Mouse (Mus musculus) C2C12 (cell line): Measurements from ENCODE around the gene Ttc33. TPM values are rescaled to one million over a fixed set of nuclear protein-coding genes. Genes with fewer than 3 reads are reported as not detected.

Experiments used
- H3K27me3 ChIP-seq: one replicate; pipeline ENCODE4 v1.6.1; 2011; ENCODE audit not compliant: control insufficient read depth, insufficient read depth, insufficient read length
- H3K36me3 ChIP-seq: one replicate; pipeline ENCODE4 v1.6.1; 2011; ENCODE audit not compliant: control insufficient read depth, insufficient read depth
- H3K4me3 ChIP-seq: one replicate; pipeline ENCODE4 v1.5.1; 2011; ENCODE audit warnings: mild to moderate bottlenecking, control low read depth; ENCODE audit not compliant: poor library complexity, insufficient read depth, severe bottlenecking
- H3K79me2 ChIP-seq: one replicate; pipeline ENCODE4 v1.6.1; 2011; ENCODE audit not compliant: control insufficient read depth, insufficient read depth
- H3K79me3 ChIP-seq: one replicate; pipeline ENCODE4 v1.6.1; 2011; ENCODE audit warnings: low read depth, control low read depth
- H3ac ChIP-seq: one replicate; pipeline ENCODE3; 2011; ENCODE audit warnings: low read depth; ENCODE audit not compliant: control insufficient read depth, insufficient read length
- CEBPB ChIP-seq: IDR thresholded peaks from one replicate; pipeline ENCODE4 v1.6.1; 2011; ENCODE audit warnings: low read depth, mild to moderate bottlenecking, control low read depth, moderate library complexity
- CTCF ChIP-seq: IDR thresholded peaks from one replicate; pipeline ENCODE4 v1.5.1; 2011; ENCODE audit not compliant: control insufficient read depth, insufficient read depth, insufficient read length
- FOSL1 ChIP-seq: IDR thresholded peaks from one replicate; pipeline ENCODE4 v1.8.0; 2011; ENCODE audit warnings: mild to moderate bottlenecking, low read length; ENCODE audit not compliant: poor library complexity, insufficient read depth, severe bottlenecking
- MAX ChIP-seq: IDR thresholded peaks from one replicate; pipeline ENCODE4 v1.6.1; 2011; ENCODE audit warnings: mild to moderate bottlenecking, control low read depth
- MYOD1 ChIP-seq: IDR thresholded peaks from one replicate; pipeline ENCODE4 v1.6.1; 2011; ENCODE audit warnings: low read depth; ENCODE audit not compliant: control insufficient read depth, insufficient read length
- MYOG ChIP-seq: IDR thresholded peaks from one replicate; pipeline ENCODE4 v1.6.1; 2011; ENCODE audit not compliant: control insufficient read depth, insufficient read length; ENCODE audit errors: extremely low read depth
- USF1 ChIP-seq: IDR thresholded peaks from one replicate; pipeline ENCODE4 v1.6.1; 2011; ENCODE audit warnings: low read depth, mild to moderate bottlenecking, control low read depth, moderate library complexity
- polyA plus RNA-seq: library from polyadenylated mRNA; unstranded; fragments of >200 nt; fragmentation: generic; extraction: Trizol; gene quantifications from one replicate; pipeline ENCODE4 v1.2.1, GENCODE M21; 2012; ENCODE audit warnings: missing spikeins

Ttc33 gene
- polyA plus RNA-seq, 1 experiment = 15.8 TPM

DNA sequence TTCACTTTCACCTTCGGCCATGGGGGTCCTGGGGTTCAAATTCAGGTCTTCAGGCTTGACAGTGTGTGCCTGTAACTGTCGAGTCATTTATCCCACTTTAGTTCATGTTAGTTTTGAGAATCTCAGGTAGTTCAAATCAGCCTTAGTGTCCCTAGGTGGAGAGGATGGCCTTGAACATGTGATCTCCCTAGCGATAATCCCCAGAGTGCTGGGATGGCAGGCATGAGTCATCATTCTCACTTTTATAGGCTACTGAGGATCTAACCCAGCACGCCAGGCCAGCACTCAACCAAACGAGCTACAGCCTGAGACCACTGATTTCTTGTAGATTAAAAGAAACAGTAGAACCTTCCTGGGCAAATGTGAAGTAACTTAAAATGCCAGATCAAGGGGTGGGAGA lies 43.3 kb upstream of the Ttc33 start:
- Histone ChIP-seq H3K36me3 (peaks cover 8% of the 10 kb centered on the region), H3K4me3 (no peak overlapping the region), H3K79me3 (peaks cover 30% of the 10 kb centered on the region), H3K27me3 (no peaks in the 10 kb centered on the region), H3K79me2 (peaks cover 35% of the 10 kb centered on the region), H3ac (no peak overlapping the region)
- TF ChIP-seq USF1 = peak; percentile 43
- no peak for TF ChIP-seq MYOD1

DNA sequence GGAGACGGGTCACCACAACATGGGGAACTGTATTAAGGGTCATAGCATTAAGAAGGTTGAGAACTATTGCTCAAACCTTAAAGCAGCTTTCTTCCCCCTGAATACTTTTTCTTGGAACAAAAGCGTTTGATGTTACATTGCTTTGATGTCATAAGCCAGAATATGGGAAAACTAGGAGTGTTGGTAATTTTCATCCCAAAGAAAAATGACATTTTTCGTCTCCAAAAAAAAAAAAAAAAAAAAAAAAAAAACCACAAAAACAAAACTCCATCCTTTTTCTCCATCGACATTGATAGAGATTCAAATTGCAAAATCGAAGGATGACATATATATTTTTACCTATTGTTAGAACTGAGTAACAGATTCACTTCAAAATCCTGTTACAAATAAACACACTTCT lies 42.6 kb upstream of the Ttc33 start:
- Histone ChIP-seq H3K27me3 (no peaks in the 10 kb centered on the region), H3K36me3 (peaks cover 8% of the 10 kb centered on the region), H3K79me3 (peaks cover 37% of the 10 kb centered on the region), H3K4me3 (no peak overlapping the region), H3ac (no peak overlapping the region), H3K79me2 (peaks cover 42% of the 10 kb centered on the region)
- TF ChIP-seq MAX (no peak), CEBPB (no peak)

DNA sequence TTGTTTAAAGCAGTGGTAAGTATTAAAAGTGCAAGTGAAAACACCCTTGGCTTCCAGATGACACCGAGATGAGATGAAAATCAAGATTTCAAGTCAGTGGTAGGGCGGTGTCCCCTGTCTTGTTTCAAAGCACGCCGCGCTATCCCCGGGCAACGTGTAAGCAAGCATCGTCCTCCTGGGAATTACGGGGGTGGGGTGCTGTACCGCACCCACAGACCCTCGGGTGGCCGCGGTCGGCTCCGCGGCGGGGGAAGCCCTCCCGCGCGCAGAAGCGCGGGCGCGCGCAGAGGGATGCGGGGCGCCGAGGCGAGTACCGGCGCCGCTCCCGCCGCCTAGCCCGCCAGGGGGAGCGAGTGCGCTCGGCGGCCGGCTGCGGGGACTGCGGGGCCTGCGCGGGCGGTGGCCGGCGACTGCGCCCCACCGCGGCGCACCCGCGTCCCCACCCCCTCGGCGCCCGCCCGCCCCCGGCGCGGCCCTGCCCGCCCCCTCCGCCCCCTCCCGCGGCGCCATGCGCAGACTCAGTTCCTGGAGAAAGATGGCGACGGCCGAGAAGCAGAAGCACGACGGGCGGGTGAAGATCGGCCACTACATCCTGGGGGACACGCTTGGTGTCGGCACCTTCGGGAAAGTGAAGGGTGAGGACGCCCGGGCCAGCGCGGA lies 41.8 kb upstream of the Ttc33 start, which contains the start of gene Prkaa1:
TSS of gene Prkaa1 (plus strand) at position 501 of the 660 bp plus-strand sequence.
- TF ChIP-seq MAX (peak; percentile 42), CEBPB (no peak), FOSL1 (no peak), CTCF (peak; percentile 94), USF1 (no peak), MYOG (no peak)

DNA sequence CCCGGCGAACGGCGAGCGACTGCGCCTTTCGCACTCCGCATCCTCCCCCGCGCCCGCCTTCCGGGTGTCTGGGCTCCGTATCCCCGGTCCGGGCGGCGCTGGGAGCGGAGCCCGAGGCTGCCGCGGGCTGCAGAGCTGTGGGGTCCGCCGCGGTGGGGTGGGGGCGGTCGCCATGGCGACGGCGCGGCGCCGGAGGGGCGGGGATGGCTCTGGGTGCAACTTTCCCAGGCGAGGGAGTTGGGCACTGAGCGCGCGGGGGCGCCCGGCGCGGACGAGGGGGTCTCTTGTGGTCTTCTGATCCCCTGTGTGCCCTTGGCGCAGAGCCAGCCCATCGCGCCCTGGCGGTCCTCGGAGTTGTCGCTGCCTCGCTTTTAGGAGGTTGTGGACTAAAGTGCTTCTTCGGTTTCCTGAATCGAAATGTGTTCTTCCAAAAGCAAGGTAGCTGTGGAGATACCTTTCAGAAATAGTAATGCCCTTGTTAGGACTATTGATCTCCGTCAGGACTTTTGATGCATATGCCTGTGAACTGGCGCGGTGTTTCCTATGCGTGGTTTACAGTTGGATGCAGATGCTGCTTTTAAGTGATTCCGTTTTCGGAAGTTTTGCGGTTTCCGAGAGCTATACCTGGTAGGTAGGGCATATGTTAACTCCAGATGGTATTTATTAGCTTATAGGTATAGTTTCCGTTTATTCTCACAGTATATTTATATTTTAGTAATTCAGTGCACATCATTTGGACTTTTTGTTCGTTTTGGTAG lies 41.1 kb upstream of the Ttc33 start:
- H3K27me3 ChIP-seq = no peaks in the 10 kb centered on the region
- TF ChIP-seq CEBPB (no peak), USF1 (no peak), FOSL1 (no peak), MYOG (no peak), MYOD1 (no peak), CTCF (no peak), MAX (no peak)

More for the DNA sequence above, 41.8 kb upstream of the Ttc33 start, which contains the start of gene Prkaa1:
- H3K79me3 ChIP-seq = peaks cover 45% of the 10 kb centered on the region
- H3K27me3 ChIP-seq = no peaks in the 10 kb centered on the region
- peak within 1 kb of the TSS; percentile 77 for H3ac ChIP-seq
- peaks cover 8% of the 10 kb centered on the region for H3K36me3 ChIP-seq
- H3K79me2 ChIP-seq = peaks cover 49% of the 10 kb centered on the region
- H3K4me3 ChIP-seq = peak within 1 kb of the TSS; percentile 98

DNA sequence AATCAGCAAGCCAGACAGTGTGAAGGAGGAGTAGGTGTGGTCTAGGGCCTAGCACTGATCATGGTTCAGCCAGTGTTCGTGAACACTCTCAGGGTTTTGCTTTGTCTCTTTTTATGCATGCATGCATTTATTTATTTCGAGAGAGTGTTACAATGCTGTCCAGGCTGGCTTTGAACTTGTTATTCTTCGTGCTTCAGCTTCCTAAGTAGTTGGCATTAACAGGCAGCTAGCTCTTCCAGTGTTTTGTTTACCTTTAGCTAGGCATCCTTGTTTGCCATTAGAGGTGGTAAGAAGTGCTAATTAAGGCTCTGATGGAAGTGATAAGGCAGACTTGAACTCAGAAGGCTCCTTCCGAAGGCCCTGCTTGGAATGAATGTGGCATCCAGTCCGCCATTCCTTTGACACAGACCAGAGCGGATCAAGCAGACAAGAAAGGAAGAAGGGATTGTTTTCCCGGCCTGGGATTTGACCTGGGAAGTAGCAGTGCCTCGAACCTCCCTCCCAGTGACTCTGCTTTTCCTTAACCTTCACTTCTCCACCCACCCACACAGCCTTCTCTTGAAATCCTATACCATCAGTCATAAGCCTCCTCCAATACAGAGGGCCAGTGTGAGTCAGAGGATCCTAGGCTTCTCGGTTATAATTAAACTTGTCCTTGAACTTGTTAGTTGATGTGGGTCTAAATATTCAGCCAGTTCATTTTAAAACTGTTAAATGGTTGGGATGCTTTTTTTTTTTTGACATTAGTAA lies 40.0 kb upstream of the Ttc33 start:
- peaks cover 8% of the 10 kb centered on the region for H3K36me3 ChIP-seq
- H3K4me3 ChIP-seq = peak overlapping the region; percentile 98
- peaks cover 68% of the 10 kb centered on the region for H3K79me2 ChIP-seq
- H3K79me3 ChIP-seq = peaks cover 64% of the 10 kb centered on the region
- H3K27me3 ChIP-seq = no peaks in the 10 kb centered on the region
- peak overlapping the region; percentile 71 for H3ac ChIP-seq
- TF ChIP-seq MAX (no peak), FOSL1 (no peak), MYOG (no peak), MYOD1 (no peak), CTCF (no peak), CEBPB (no peak), USF1 (no peak)

More for the DNA sequence above, 41.1 kb upstream of the Ttc33 start:
- Histone ChIP-seq H3K36me3 (peaks cover 8% of the 10 kb centered on the region), H3K79me3 (peaks cover 52% of the 10 kb centered on the region), H3K4me3 (peak overlapping the region; percentile 98), H3K79me2 (peaks cover 56% of the 10 kb centered on the region), H3ac (peak overlapping the region; percentile 76)

DNA sequence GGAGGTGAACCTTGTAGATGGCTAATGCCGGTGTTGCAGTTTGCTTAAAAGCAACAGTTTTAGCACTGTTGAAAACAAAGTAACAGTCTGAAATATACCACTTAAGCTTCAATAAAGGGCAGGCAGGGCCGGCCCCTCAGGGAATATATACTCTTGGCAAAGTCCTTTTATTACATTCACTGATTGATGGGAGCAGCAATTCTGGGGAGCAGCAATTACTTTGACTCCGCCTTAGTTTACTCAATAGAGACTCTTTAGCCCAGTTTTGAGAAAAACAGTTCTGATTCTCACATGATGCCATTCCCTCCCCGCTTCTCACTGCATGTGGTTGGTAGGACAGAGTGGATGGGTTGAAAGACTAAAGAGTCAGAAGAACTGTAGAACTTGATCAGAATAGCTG lies 36.1 kb upstream of the Ttc33 start:
- peaks cover 96% of the 10 kb centered on the region for H3K79me3 ChIP-seq
- no peak overlapping the region for H3ac ChIP-seq
- H3K27me3 ChIP-seq = no peaks in the 10 kb centered on the region
- H3K4me3 ChIP-seq = no peak overlapping the region
- peaks cover 100% of the 10 kb centered on the region for H3K79me2 ChIP-seq
- peaks cover 17% of the 10 kb centered on the region for H3K36me3 ChIP-seq
- no peak for TF ChIP-seq CEBPB
- TF ChIP-seq MAX = no peak
- TF ChIP-seq CTCF = no peak
- TF ChIP-seq MYOG = no peak
- no peak for TF ChIP-seq USF1
- no peak for TF ChIP-seq FOSL1
- no peak for TF ChIP-seq MYOD1
